Mouse (Mus musculus) layer of hippocampus, adult 2 months (tissue): ENCODE measurements around the gene Flrt1. TPM values are rescaled to one million over a fixed set of nuclear protein-coding genes. Genes with fewer than 3 reads are reported as not detected.

Experiments used
- DNase-seq, 2 experiments: peaks; one replicate each; pipeline ENCODE4 v3.0.0; 2022; ENCODE audit warnings: low spot score in 2 of 2
- H3K27ac ChIP-seq: fragments of 200-600 bp; 2 replicates; pipeline ENCODE4 v1.8.1; 2022
- H3K4me3 ChIP-seq: fragments of 200-600 bp; 2 replicates; pipeline ENCODE4 v1.8.1; 2022; ENCODE audit warnings: mild to moderate bottlenecking
- CTCF ChIP-seq: fragments of 200-600 bp; conservative IDR thresholded peaks from 2 replicates; pipeline ENCODE4 v1.8.1; 2022; ENCODE audit warnings: antibody characterized with exemption, mild to moderate bottlenecking, moderate library complexity
- total RNA-seq, 2 experiments: library from RNA; stranded (reverse); gene quantifications; 2 replicates each; pipeline ENCODE4 v1.2.3; 2021

The Flrt1 gene
- total RNA-seq, 2 experiments from 2014 or later = 17.9 to 19.5 TPM

- no peak for DNase-seq
- Histone ChIP-seq H3K27ac (no peak overlapping the region), H3K4me3 (no peak overlapping the region)
- TF ChIP-seq CTCF = no peak
Observed at GRCm38 (mm10) chr19:7125526-7126156, 20.1 kb upstream of the Flrt1 start.

- peak overlapping the region; percentile 6; the same call in 1 of the 2 replicates for H3K27ac ChIP-seq
- H3K4me3 ChIP-seq = no peak overlapping the region
- no peak for DNase-seq
- TF ChIP-seq CTCF = no peak
Observed at GRCm38 (mm10) chr19:7122698-7123306, 17.3 kb upstream of the Flrt1 start.

GRCm38 (mm10) chr19:7122277-7122676 is 16.7 kb upstream of the Flrt1 start:
- H3K27ac ChIP-seq = peak overlapping the region; percentile 6; the same call in 1 of the 2 replicates
- H3K4me3 ChIP-seq = no peak overlapping the region
- no peak for DNase-seq
- TF ChIP-seq CTCF = no peak

GRCm38 (mm10) chr19:7121252-7121651 is 15.7 kb upstream of the Flrt1 start:
- peak overlapping the region; percentile 29; the same call in 1 of the 2 replicates for H3K27ac ChIP-seq
- no peak overlapping the region for H3K4me3 ChIP-seq
- DNase-seq = no peak
- no peak for TF ChIP-seq CTCF

GRCm38 (mm10) chr19:7117653-7118307 is 12.3 kb upstream of the Flrt1 start:
- Histone ChIP-seq H3K27ac (no peak overlapping the region), H3K4me3 (no peak overlapping the region)
- DNase-seq = no peak
- TF ChIP-seq CTCF = no peak

GRCm38 (mm10) chr19:7117141-7117540 is 11.6 kb upstream of the Flrt1 start:
- Histone ChIP-seq H3K4me3 (no peak overlapping the region), H3K27ac (no peak overlapping the region)
- no peak for TF ChIP-seq CTCF
- DNase-seq = no peak

- DNase-seq = no peak
- no peak overlapping the region for H3K27ac ChIP-seq
Observed at GRCm38 (mm10) chr19:7116038-7116731, 10.7 kb upstream of the Flrt1 start.

GRCm38 (mm10) chr19:7113574-7113973 is 8.0 kb upstream of the Flrt1 start:
- Histone ChIP-seq H3K27ac (peak overlapping the region; percentile 24), H3K4me3 (no peak overlapping the region)
- no peak for DNase-seq

More at GRCm38 (mm10) chr19:7116038-7116731, 10.7 kb upstream of the Flrt1 start:
- no peak for TF ChIP-seq CTCF
- H3K4me3 ChIP-seq = no peak overlapping the region

GRCm38 (mm10) chr19:7112628-7113027 is 7.1 kb upstream of the Flrt1 start:
- no peak overlapping the region for H3K27ac ChIP-seq
- no peak for DNase-seq
- no peak overlapping the region for H3K4me3 ChIP-seq
- no peak for TF ChIP-seq CTCF

More at GRCm38 (mm10) chr19:7113574-7113973, 8.0 kb upstream of the Flrt1 start:
- no peak for TF ChIP-seq CTCF

- no peak for DNase-seq
- no peak for TF ChIP-seq CTCF
Observed at GRCm38 (mm10) chr19:7111710-7112109, 6.2 kb upstream of the Flrt1 start.

GRCm38 (mm10) chr19:7111309-7111708 is 5.8 kb upstream of the Flrt1 start:
- no peak for TF ChIP-seq CTCF
- no peak for DNase-seq
- H3K27ac ChIP-seq = no peak overlapping the region
- no peak overlapping the region for H3K4me3 ChIP-seq

More at GRCm38 (mm10) chr19:7111710-7112109, 6.2 kb upstream of the Flrt1 start:
- Histone ChIP-seq H3K4me3 (no peak overlapping the region), H3K27ac (no peak overlapping the region)

GRCm38 (mm10) chr19:7110875-7111274 is 5.3 kb upstream of the Flrt1 start:
- no peak for DNase-seq
- Histone ChIP-seq H3K4me3 (no peak overlapping the region), H3K27ac (no peak overlapping the region)
- no peak for TF ChIP-seq CTCF

GRCm38 (mm10) chr19:7110097-7110496 is 4.6 kb upstream of the Flrt1 start:
- no peak overlapping the region for H3K4me3 ChIP-seq
- H3K27ac ChIP-seq = no peak overlapping the region
- no peak for DNase-seq
- no peak for TF ChIP-seq CTCF
